Mouse (Mus musculus) hindbrain, embryonic 15.5 days (tissue): ENCODE data around the gene Mark4. TPM values are rescaled to one million over a fixed set of nuclear protein-coding genes. Genes with fewer than 3 reads are reported as not detected.

ENCODE experiments used
- ATAC-seq: fragments of 200-750 bp; cut with Nextera tagmentation; 2 replicates; pipeline ENCODE4 v1.8.0; 2017; ENCODE audit warnings: low read depth, moderate number of reproducible peaks, moderate TSS enrichment; ENCODE audit not compliant: low FRiP score
- H3K27ac ChIP-seq: fragments of 300-500 bp; sonication (generic); replicated peaks from 2 replicates; pipeline ENCODE4 v1.5.1; 2015; ENCODE audit warnings: mild to moderate bottlenecking, inconsistent platforms
- H3K27me3 ChIP-seq: fragments of 300-500 bp; sonication (generic); 2 replicates; pipeline ENCODE4 v1.6.1; 2015; ENCODE audit warnings: control low read depth, inconsistent platforms
- H3K36me3 ChIP-seq: fragments of 300-500 bp; sonication (generic); 2 replicates; pipeline ENCODE4 v1.6.1; 2015; ENCODE audit warnings: control low read depth, inconsistent platforms
- H3K4me1 ChIP-seq: fragments of 300-500 bp; sonication (generic); replicated peaks from 2 replicates; pipeline ENCODE4 v1.6.1; 2015; ENCODE audit warnings: control low read depth, inconsistent platforms
- H3K4me2 ChIP-seq: fragments of 300-500 bp; sonication (generic); 2 replicates; pipeline ENCODE4 v1.6.1; 2015; ENCODE audit warnings: moderate library complexity, mild to moderate bottlenecking, inconsistent platforms
- H3K4me3 ChIP-seq: fragments of 300-500 bp; sonication (generic); 2 replicates; pipeline ENCODE4 v1.5.1; 2015; ENCODE audit warnings: mild to moderate bottlenecking, inconsistent platforms
- H3K9ac ChIP-seq: fragments of 300-500 bp; sonication (generic); 2 replicates; pipeline ENCODE4 v1.6.1; 2015; ENCODE audit warnings: inconsistent platforms
- H3K9me3 ChIP-seq: fragments of 300-500 bp; sonication (generic); 2 replicates; pipeline ENCODE4 v1.6.1; 2016; ENCODE audit warnings: control low read depth, inconsistent platforms
- WGBS: fragments of 180-500 bp; shearing (Covaris S2); methylation state at CpG from one replicate; pipeline ENCODE4 v1.1.7; 2015; 5-methylcytosine and 5-hydroxymethylcytosine counted together
- polyA plus RNA-seq: library from polyadenylated mRNA; unstranded; fragments of >200 nt; fragmentation: Nextera tagmentation; extraction: Ambion mirVana; gene quantifications from 2 replicates; pipeline ENCODE4 v1.2.1, GENCODE M21; 2015

The Mark4 gene
- polyA plus RNA-seq, 1 experiment from 2014 or later = 18.4 TPM

GRCm38 (mm10) chr7:19491731-19492130 lies 33.1 kb upstream of the Mark4 start:
- 4% methylated on average over 26 of the region's 26 CpGs for WGBS

GRCm38 (mm10) chr7:19489525-19489924 lies 30.9 kb upstream of the Mark4 start:
- Histone ChIP-seq H3K9me3 (no peaks in the 10 kb centered on the region), H3K27ac (no peak overlapping the region), H3K36me3 (no peaks in the 10 kb centered on the region), H3K4me1 (peaks cover 13% of the 10 kb centered on the region), H3K27me3 (peaks cover 62% of the 10 kb centered on the region), H3K4me2 (peak overlapping the region; percentile 52), H3K4me3 (peak overlapping the region; percentile 27), H3K9ac (peak overlapping the region; percentile 4; the same call in 1 of the 2 replicates)
- WGBS = 7% methylated on average over 30 of the region's 31 CpGs
- peak; percentile 48; the same call in 1 of the 2 replicates for ATAC-seq

More at GRCm38 (mm10) chr7:19491731-19492130, 33.1 kb upstream of the Mark4 start:
- Histone ChIP-seq H3K4me1 (peaks cover 13% of the 10 kb centered on the region), H3K4me2 (peak overlapping the region; percentile 45), H3K36me3 (no peaks in the 10 kb centered on the region), H3K4me3 (no peak overlapping the region), H3K9me3 (no peaks in the 10 kb centered on the region), H3K9ac (no peak overlapping the region), H3K27ac (no peak overlapping the region), H3K27me3 (peaks cover 59% of the 10 kb centered on the region)
- ATAC-seq = no peak

- no peak for ATAC-seq
- H3K36me3 ChIP-seq = no peaks in the 10 kb centered on the region
- H3K27ac ChIP-seq = no peak overlapping the region
- H3K4me1 ChIP-seq = peaks cover 8% of the 10 kb centered on the region
- H3K9ac ChIP-seq = no peak overlapping the region
- H3K4me2 ChIP-seq = no peak overlapping the region
- H3K27me3 ChIP-seq = peaks cover 48% of the 10 kb centered on the region
- H3K4me3 ChIP-seq = no peak overlapping the region
- H3K9me3 ChIP-seq = no peaks in the 10 kb centered on the region
- WGBS = 94% methylated on average over 7 of the region's 7 CpGs
Observed at GRCm38 (mm10) chr7:19486549-19486948, 27.9 kb upstream of the Mark4 start.

GRCm38 (mm10) chr7:19485488-19485887 lies 26.9 kb upstream of the Mark4 start:
- no peak overlapping the region for H3K4me3 ChIP-seq
- H3K36me3 ChIP-seq = no peaks in the 10 kb centered on the region
- no peaks in the 10 kb centered on the region for H3K9me3 ChIP-seq
- no peak overlapping the region for H3K4me2 ChIP-seq
- no peak overlapping the region for H3K9ac ChIP-seq
- H3K27me3 ChIP-seq = peaks cover 39% of the 10 kb centered on the region
- WGBS = 85% methylated on average over 1 of the region's 1 CpGs
- H3K27ac ChIP-seq = no peak overlapping the region
- ATAC-seq = no peak
- peaks cover 8% of the 10 kb centered on the region; the same call in 1 of the 2 replicates for H3K4me1 ChIP-seq

GRCm38 (mm10) chr7:19483281-19483680 lies 24.7 kb upstream of the Mark4 start:
- no peak overlapping the region for H3K27ac ChIP-seq
- ATAC-seq = no peak
- peaks cover 25% of the 10 kb centered on the region for H3K27me3 ChIP-seq
- H3K36me3 ChIP-seq = no peaks in the 10 kb centered on the region
- WGBS = 84% methylated on average over 8 of the region's 8 CpGs
- H3K4me3 ChIP-seq = no peak overlapping the region
- no peak overlapping the region for H3K4me2 ChIP-seq
- no peaks in the 10 kb centered on the region for H3K9me3 ChIP-seq
- H3K4me1 ChIP-seq = no peaks in the 10 kb centered on the region
- no peak overlapping the region for H3K9ac ChIP-seq

GRCm38 (mm10) chr7:19477624-19478384 lies 19.2 kb upstream of the Mark4 start:
- WGBS = 24% methylated on average over 14 of the region's 14 CpGs
- Histone ChIP-seq H3K36me3 (no peaks in the 10 kb centered on the region), H3K27me3 (peaks cover 45% of the 10 kb centered on the region), H3K4me1 (peaks cover 7% of the 10 kb centered on the region), H3K4me3 (no peak overlapping the region), H3K9ac (no peak overlapping the region), H3K9me3 (no peaks in the 10 kb centered on the region), H3K27ac (no peak overlapping the region), H3K4me2 (no peak overlapping the region)
- no peak for ATAC-seq

GRCm38 (mm10) chr7:19477084-19477483 lies 18.5 kb upstream of the Mark4 start:
- no peak for ATAC-seq
- H3K4me3 ChIP-seq = no peak overlapping the region
- WGBS = 75% methylated on average over 2 of the region's 2 CpGs
- H3K4me2 ChIP-seq = no peak overlapping the region
- peaks cover 52% of the 10 kb centered on the region for H3K27me3 ChIP-seq
- H3K4me1 ChIP-seq = peaks cover 7% of the 10 kb centered on the region
- no peak overlapping the region for H3K27ac ChIP-seq
- no peaks in the 10 kb centered on the region for H3K36me3 ChIP-seq
- H3K9me3 ChIP-seq = no peaks in the 10 kb centered on the region
- H3K9ac ChIP-seq = no peak overlapping the region

GRCm38 (mm10) chr7:19473875-19474443 lies 15.3 kb upstream of the Mark4 start:
- H3K27me3 ChIP-seq = peaks cover 73% of the 10 kb centered on the region
- H3K36me3 ChIP-seq = no peaks in the 10 kb centered on the region
- H3K4me3 ChIP-seq = peak overlapping the region; percentile 55
- H3K4me2 ChIP-seq = peak overlapping the region; percentile 94
- peak; percentile 93 for ATAC-seq
- peak overlapping the region; percentile 87 for H3K27ac ChIP-seq
- H3K9ac ChIP-seq = peak overlapping the region; percentile 68
- H3K9me3 ChIP-seq = no peaks in the 10 kb centered on the region
- WGBS = 2% methylated on average over 55 of the region's 89 CpGs
- peaks cover 7% of the 10 kb centered on the region for H3K4me1 ChIP-seq

GRCm38 (mm10) chr7:19472403-19472802 lies 13.8 kb upstream of the Mark4 start:
- Histone ChIP-seq H3K4me2 (no peak overlapping the region), H3K36me3 (no peaks in the 10 kb centered on the region), H3K9me3 (no peaks in the 10 kb centered on the region), H3K27ac (no peak overlapping the region), H3K9ac (no peak overlapping the region), H3K27me3 (peaks cover 69% of the 10 kb centered on the region), H3K4me1 (peaks cover 7% of the 10 kb centered on the region), H3K4me3 (no peak overlapping the region)
- 44% methylated on average over 4 of the region's 4 CpGs for WGBS
- no peak for ATAC-seq

- H3K36me3 ChIP-seq = no peaks in the 10 kb centered on the region
- H3K4me1 ChIP-seq = peaks cover 7% of the 10 kb centered on the region
- H3K9me3 ChIP-seq = no peaks in the 10 kb centered on the region
- no peak overlapping the region for H3K9ac ChIP-seq
- peaks cover 75% of the 10 kb centered on the region for H3K27me3 ChIP-seq
- no peak overlapping the region for H3K4me3 ChIP-seq
- WGBS = 3% methylated on average over 14 of the region's 14 CpGs
- no peak overlapping the region for H3K27ac ChIP-seq
- H3K4me2 ChIP-seq = no peak overlapping the region
- ATAC-seq = no peak
Observed at GRCm38 (mm10) chr7:19470308-19470707, 11.7 kb upstream of the Mark4 start.

- Histone ChIP-seq H3K36me3 (no peaks in the 10 kb centered on the region), H3K27ac (no peak overlapping the region), H3K4me2 (no peak overlapping the region), H3K4me1 (peaks cover 7% of the 10 kb centered on the region), H3K9ac (no peak overlapping the region), H3K27me3 (peaks cover 78% of the 10 kb centered on the region), H3K9me3 (no peaks in the 10 kb centered on the region), H3K4me3 (no peak overlapping the region)
- no peak for ATAC-seq
- 19% methylated on average over 23 of the region's 23 CpGs for WGBS
Observed at GRCm38 (mm10) chr7:19469404-19469803, 10.8 kb upstream of the Mark4 start.

GRCm38 (mm10) chr7:19468279-19468678 lies 9.7 kb upstream of the Mark4 start:
- 73% methylated on average over 12 of the region's 12 CpGs for WGBS
- no peak for ATAC-seq
- H3K4me2 ChIP-seq = no peak overlapping the region
- H3K4me1 ChIP-seq = peaks cover 1% of the 10 kb centered on the region; the same call in 1 of the 2 replicates
- peaks cover 83% of the 10 kb centered on the region for H3K27me3 ChIP-seq
- H3K27ac ChIP-seq = no peak overlapping the region
- no peaks in the 10 kb centered on the region for H3K9me3 ChIP-seq
- no peak overlapping the region for H3K4me3 ChIP-seq
- no peaks in the 10 kb centered on the region for H3K36me3 ChIP-seq
- H3K9ac ChIP-seq = no peak overlapping the region
